Comparison of ENCODE assay signal across 8 mouse cellular contexts in the genomic region with DNA sequence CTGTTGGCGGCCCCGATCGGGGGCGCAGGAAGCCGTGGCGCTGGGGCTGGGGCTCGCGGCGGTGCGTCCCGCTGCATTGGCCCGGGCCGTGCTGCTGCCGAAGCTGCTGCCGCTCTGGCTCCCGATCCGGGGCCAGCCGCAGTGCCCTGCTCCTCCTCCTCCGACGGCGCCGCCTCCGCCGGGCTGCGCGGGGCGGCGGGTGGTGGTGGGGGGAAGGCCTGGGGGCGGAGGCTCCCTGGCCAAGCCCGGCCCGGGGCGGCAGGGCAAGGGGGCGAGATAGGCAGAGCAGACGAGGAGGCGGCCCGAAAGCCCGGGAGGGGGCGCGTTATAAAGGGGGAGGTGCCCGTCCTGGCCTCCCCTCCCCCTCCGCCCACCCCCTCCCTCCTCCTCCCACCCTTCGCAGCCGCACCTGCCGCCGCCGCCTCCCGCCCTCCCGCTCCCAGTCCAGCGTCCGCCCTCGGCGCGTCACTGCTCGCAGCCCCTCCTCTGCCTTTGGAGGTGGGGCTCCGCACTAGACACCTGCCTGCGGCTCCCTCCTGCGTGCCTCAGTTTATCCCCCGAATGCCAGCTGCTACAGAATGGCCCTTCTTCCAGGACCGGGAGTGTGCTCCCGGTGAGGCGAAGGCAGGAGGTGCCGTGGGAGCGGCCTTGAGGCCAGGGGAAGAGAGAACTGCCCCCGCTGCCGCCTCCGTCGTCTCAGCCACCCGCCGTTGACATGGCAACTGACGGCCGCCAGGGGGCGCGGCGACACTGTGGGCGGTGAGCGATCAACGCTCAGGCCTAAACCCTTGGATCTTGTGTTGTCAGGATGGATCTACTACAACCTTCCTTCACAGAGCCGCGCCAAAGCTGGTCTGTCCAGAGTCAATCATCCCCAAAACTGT. TPM values are rescaled to one million over a fixed set of nuclear protein-coding genes. Genes with fewer than 3 reads are reported as not detected.
A peak's percentile ranks its signal among the peaks of the same experiment; 100 is the strongest.
DNase-seq lines count a peak whose midpoint lies in the region; ATAC-seq and TF ChIP-seq lines count a peak whose summit lies in the region.

A gene (minus strand): TSS at position 143 of the 884 bp plus-strand sequence.

- peaks cover 18% of the 10 kb centered on the region for H3K36me3 ChIP-seq in hindbrain, postnatal 0 days (ENCODE audit: insufficient read depth, low read length)

- H3K4me3 ChIP-seq in gastrocnemius, adult 2 months = peak within 1 kb of the TSS; percentile 91
- H3K4me3 ChIP-seq in hindbrain, postnatal 0 days (ENCODE audit: low read length) = peak within 1 kb of the TSS; percentile 80
- H3K4me3 ChIP-seq in left cerebral cortex, adult 2 months = peak within 1 kb of the TSS; percentile 97

- intact Hi-C loops in gastrocnemius, adult 2 months (cut with DNase I) = loop anchor here (2.0 kb wide), 1 partner anchor 18 kb away; no protein-coding TSS in a partner anchor
- intact Hi-C loops in left cerebral cortex, adult 2 months (cut with DNase I) = loop anchor here (1.0 kb wide), 2 partner anchors 29 to 44 kb away; a partner anchor contains a TSS

- H3K4me1 ChIP-seq in hindbrain, postnatal 0 days (ENCODE audit: insufficient read depth, low read length) = peaks cover 17% of the 10 kb centered on the region

- under 1% methylated on average over 37 of the region's 79 CpGs for WGBS in hindbrain, postnatal 0 days

- peak within 1 kb of the TSS; percentile 96 for H3K27ac ChIP-seq in gastrocnemius, adult 2 months
- H3K27ac ChIP-seq in hindbrain, postnatal 0 days = peak within 1 kb of the TSS; percentile 100
- H3K27ac ChIP-seq in left cerebral cortex, adult 2 months = peak within 1 kb of the TSS; percentile 98

- no peaks in the 10 kb centered on the region for H3K27me3 ChIP-seq in hindbrain, postnatal 0 days (ENCODE audit: insufficient read depth, low read length)

- peak within 1 kb of the TSS; percentile 92 for H3K9ac ChIP-seq in hindbrain, postnatal 0 days (replicated peaks; ENCODE audit: low read length)

- ATAC-seq in hindbrain, postnatal 0 days = peak; percentile 92
- ATAC-seq in megakaryocyte, adult 5-6 weeks (ENCODE audit: poor library complexity, severe bottlenecking) = peak; percentile 41

- no peaks in the 10 kb centered on the region for H3K9me3 ChIP-seq in hindbrain, postnatal 0 days (ENCODE audit: low read length)

- peak; percentile 72 for DNase-seq in WW6 (ENCODE audit: low read depth, low spot score)
- DNase-seq in cerebellum, postnatal 4 days (ENCODE audit: low spot score in 2 of 2) = peak; percentile 92 to 95
- DNase-seq in gastrocnemius, adult 2 months = peak; percentile 95
- DNase-seq in hindbrain, postnatal 0 days (ENCODE audit: low spot score) = peak; percentile 93
- DNase-seq in left cerebral cortex, adult 2 months (ENCODE audit: extremely low spot score in 1 of 2, low spot score in 2 of 2) = peak; percentile 90 to 95
- peak; percentile 92 to 94 for DNase-seq in right cerebral cortex, adult 2 months (ENCODE audit: low spot score in 2 of 2)
- peak; percentile 91 for DNase-seq in urinary bladder, postnatal 14 days (ENCODE audit: low spot score)

- no peak; the same call in none of the 2 replicates for TF ChIP-seq CTCF in gastrocnemius, adult 2 months (IDR thresholded peaks at IDR 0.05)
- TF ChIP-seq CTCF in hindbrain, postnatal 0 days (IDR thresholded peaks at IDR 0.05; ENCODE audit: low read depth) = peak; percentile 100
- peak; percentile 99 for TF ChIP-seq CTCF in left cerebral cortex, adult 2 months (IDR thresholded peaks at IDR 0.05)

- peak within 1 kb of the TSS; percentile 96 for H3K4me2 ChIP-seq in hindbrain, postnatal 0 days (ENCODE audit: low read depth, low read length)

RNA-seq across cellular contexts. Expression of the gene that starts here (rescaled TPM):
- total RNA-seq in gastrocnemius, adult 2 months (2021) = 10 to 100 TPM; 20.2 to 22.0 TPM
- 108 and 116 TPM in 2 replicates for total RNA-seq in hindbrain, postnatal 0 days (2014; rRNA removed)
- polyA plus RNA-seq in hindbrain, postnatal 0 days (2015; fragmentation: Nextera tagmentation; extraction: Ambion mirVana) = 61.1 and 65.3 TPM in 2 replicates
- total RNA-seq in left cerebral cortex, adult 2 months (2021) = 100 to 1,000 TPM; 129 to 134 TPM
- total RNA-seq in megakaryocyte, adult 5-6 weeks (2015) = 82.1 and 84.4 TPM in 2 replicates
- 73.9 and 79.2 TPM in 2 replicates for total RNA-seq in megakaryocyte, adult 5-6 weeks (2017)

Comparison
In these comparisons a context has a peak if more than half of its experiments do, and no peak if none do; other contexts are left out.
1. Peak in every context shown above with its lines: DNase-seq, ATAC-seq, H3K4me3 ChIP-seq and H3K27ac ChIP-seq.